Mouse (Mus musculus) right cerebral cortex, postnatal 36 days (tissue): Measurements from ENCODE around the gene Polh.

Experiments
- DNase-seq, 2 experiments: peaks; one replicate each; pipeline ENCODE4 v3.0.0; 2022; ENCODE audit warnings: low spot score in 2 of 2, mixed read lengths in 1 of 2

Polh gene

GRCm38 (mm10) chr17:46202421-46203071, at the start of gene Polh, which contains the start of gene Xpo5:
TSS of gene Polh (minus strand) at chr17:46202645.
TSS of gene Xpo5 (plus strand) at chr17:46202782.
- DNase-seq, result peak; percentile 87

GRCm38 (mm10) chr17:46251174-46251573, 48.7 kb upstream of the Polh start:
- DNase-seq, result no peak

- DNase-seq, result no peak
Measured at GRCm38 (mm10) chr17:46248189-46248522, 45.7 kb upstream of the Polh start.

- peak; percentile 93 for DNase-seq
Measured at GRCm38 (mm10) chr17:46247512-46248188, 45.2 kb upstream of the Polh start, which contains the start of the genes Polr1c and Yipf3. TSS of gene Polr1c (minus strand) at chr17:46248054. TSS of gene Yipf3 (plus strand) at chr17:46248080.

GRCm38 (mm10) chr17:46244579-46244978, 42.1 kb upstream of the Polh start:
- DNase-seq, result no peak

GRCm38 (mm10) chr17:46243624-46244023, 41.2 kb upstream of the Polh start:
- DNase-seq, result no peak

GRCm38 (mm10) chr17:46242993-46243392, 40.5 kb upstream of the Polh start:
- no peak for DNase-seq

GRCm38 (mm10) chr17:46242274-46242673, 39.8 kb upstream of the Polh start:
- no peak for DNase-seq

- DNase-seq, result no peak
Measured at GRCm38 (mm10) chr17:46241471-46241870, 39.0 kb upstream of the Polh start.

- no peak for DNase-seq
Measured at GRCm38 (mm10) chr17:46239516-46240114, 37.2 kb upstream of the Polh start.

- DNase-seq, result no peak
Measured at GRCm38 (mm10) chr17:46237480-46237879, 35.0 kb upstream of the Polh start.

GRCm38 (mm10) chr17:46237079-46237478, 34.6 kb upstream of the Polh start:
- DNase-seq, result no peak

- DNase-seq, result no peak
Measured at GRCm38 (mm10) chr17:46236067-46236466, 33.6 kb upstream of the Polh start.

GRCm38 (mm10) chr17:46227576-46227975, 25.1 kb upstream of the Polh start:
- no peak for DNase-seq

- DNase-seq, result no peak
Measured at GRCm38 (mm10) chr17:46221601-46222000, 19.2 kb upstream of the Polh start.

- no peak for DNase-seq
Measured at GRCm38 (mm10) chr17:46210550-46210949, 8.1 kb upstream of the Polh start.

GRCm38 (mm10) chr17:46206676-46207075, 4.2 kb upstream of the Polh start:
- DNase-seq, result no peak

- peak in 1 of 2 experiments; percentile 23 for DNase-seq
Measured at GRCm38 (mm10) chr17:46203078-46203477, 633 bp upstream of the Polh start.

- no peak for DNase-seq
Measured at GRCm38 (mm10) chr17:46201151-46201550, 1.3 kb downstream of the Polh start.

GRCm38 (mm10) chr17:46188829-46189228, 13.6 kb downstream of the Polh start:
- no peak for DNase-seq

- no peak for DNase-seq
Measured at GRCm38 (mm10) chr17:46182273-46182672, 20.2 kb downstream of the Polh start.

GRCm38 (mm10) chr17:46170538-46170937, 31.9 kb downstream of the Polh start:
- no peak for DNase-seq

- DNase-seq, result no peak
Measured at GRCm38 (mm10) chr17:46168768-46169167, 33.7 kb downstream of the Polh start.
